Mouse (Mus musculus): Measurements from ENCODE around the gene Atp2a1. TPM values are rescaled to one million over a fixed set of nuclear protein-coding genes. Genes with fewer than 3 reads are reported as not detected.

Atp2a1 gene
- polyA plus RNA-seq, 1 experiment from 2014 or later: 0.45 TPM

GRCm38 (mm10) chr7:126474993-126475581, 12.2 kb upstream of the Atp2a1 start, which contains the start of gene Sh2b1:
Gene Sh2b1, minus strand, starts transcription at chr7:126475424.
- under 1% methylated on average over 53 of the region's 53 CpGs for WGBS
- Histone ChIP-seq H3K4me1 (replicated peaks; ENCODE audit: insufficient read depth, low read length) (peaks cover 17% of the 10 kb centered on the region; the same call in 1 of the 2 replicates), H3K9me3 (replicated peaks; ENCODE audit: low read length) (no peaks in the 10 kb centered on the region), H3K27me3 (ENCODE audit: insufficient read depth, low read length) (no peaks in the 10 kb centered on the region), H3K27ac (peak within 1 kb of the TSS; percentile 95), H3K4me2 (ENCODE audit: low read length) (peak within 1 kb of the TSS; percentile 92), H3K4me3 (replicated peaks; ENCODE audit: low read depth, low read length) (peak within 1 kb of the TSS; percentile 74), H3K9ac (ENCODE audit: low read depth, low read length) (peak within 1 kb of the TSS; percentile 83), H3K36me3 (ENCODE audit: insufficient read depth, low read length) (peaks cover 23% of the 10 kb centered on the region)
- peak; percentile 98 for DNase-seq (ENCODE audit: low spot score)
- TF ChIP-seq CTCF (IDR thresholded peaks at IDR 0.05; ENCODE audit: low read depth): peak; percentile 51; the same call in 1 of the 2 replicates
- peak; percentile 93 for ATAC-seq (replicated peaks; ENCODE audit: low FRiP score, low read depth)

GRCm38 (mm10) chr7:126474486-126474955, 11.6 kb upstream of the Atp2a1 start:
- H3K4me2 ChIP-seq (ENCODE audit: low read length): peak overlapping the region; percentile 92
- H3K9me3 ChIP-seq (replicated peaks; ENCODE audit: low read length): no peaks in the 10 kb centered on the region
- H3K27ac ChIP-seq: peak overlapping the region; percentile 95
- peak overlapping the region; percentile 74 for H3K4me3 ChIP-seq (replicated peaks; ENCODE audit: low read depth, low read length)
- no peak for TF ChIP-seq CTCF (IDR thresholded peaks at IDR 0.05; ENCODE audit: low read depth)
- peaks cover 17% of the 10 kb centered on the region; the same call in 1 of the 2 replicates for H3K4me1 ChIP-seq (replicated peaks; ENCODE audit: insufficient read depth, low read length)
- ATAC-seq (replicated peaks; ENCODE audit: low FRiP score, low read depth) (no peak), DNase-seq (ENCODE audit: low spot score) (no peak)
- WGBS: 0% methylated on average over 23 of the region's 27 CpGs
- peaks cover 29% of the 10 kb centered on the region for H3K36me3 ChIP-seq (ENCODE audit: insufficient read depth, low read length)
- H3K27me3 ChIP-seq (ENCODE audit: insufficient read depth, low read length): no peaks in the 10 kb centered on the region
- H3K9ac ChIP-seq (ENCODE audit: low read depth, low read length): peak overlapping the region; percentile 83

- Histone ChIP-seq H3K36me3 (ENCODE audit: insufficient read depth, low read length) (peaks cover 38% of the 10 kb centered on the region), H3K4me3 (replicated peaks; ENCODE audit: low read depth, low read length) (peak overlapping the region; percentile 74; the same call in 1 of the 2 replicates), H3K9ac (ENCODE audit: low read depth, low read length) (peak overlapping the region; percentile 83), H3K9me3 (replicated peaks; ENCODE audit: low read length) (no peaks in the 10 kb centered on the region), H3K4me2 (ENCODE audit: low read length) (peak overlapping the region; percentile 92), H3K27me3 (ENCODE audit: insufficient read depth, low read length) (no peaks in the 10 kb centered on the region), H3K4me1 (replicated peaks; ENCODE audit: insufficient read depth, low read length) (peaks cover 17% of the 10 kb centered on the region; the same call in 1 of the 2 replicates), H3K27ac (peak overlapping the region; percentile 95; the same call in 1 of the 2 replicates)
- 77% methylated on average over 9 of the region's 9 CpGs for WGBS
- no peak for ATAC-seq (replicated peaks; ENCODE audit: low FRiP score, low read depth)
- TF ChIP-seq CTCF (IDR thresholded peaks at IDR 0.05; ENCODE audit: low read depth): no peak
- DNase-seq (ENCODE audit: low spot score): no peak
Observed at GRCm38 (mm10) chr7:126473470-126474086, 10.7 kb upstream of the Atp2a1 start.

GRCm38 (mm10) chr7:126472713-126473112, 9.8 kb upstream of the Atp2a1 start:
- ATAC-seq (replicated peaks; ENCODE audit: low FRiP score, low read depth) (no peak), DNase-seq (ENCODE audit: low spot score) (no peak)
- no peak overlapping the region for H3K4me2 ChIP-seq (ENCODE audit: low read length)
- TF ChIP-seq CTCF (IDR thresholded peaks at IDR 0.05; ENCODE audit: low read depth): no peak
- H3K36me3 ChIP-seq (ENCODE audit: insufficient read depth, low read length): peaks cover 46% of the 10 kb centered on the region
- H3K27me3 ChIP-seq (ENCODE audit: insufficient read depth, low read length): no peaks in the 10 kb centered on the region
- peaks cover 17% of the 10 kb centered on the region; the same call in 1 of the 2 replicates for H3K4me1 ChIP-seq (replicated peaks; ENCODE audit: insufficient read depth, low read length)
- WGBS: 92% methylated on average over 16 of the region's 16 CpGs
- H3K9ac ChIP-seq (ENCODE audit: low read depth, low read length): no peak overlapping the region
- H3K9me3 ChIP-seq (replicated peaks; ENCODE audit: low read length): no peaks in the 10 kb centered on the region
- no peak overlapping the region for H3K4me3 ChIP-seq (replicated peaks; ENCODE audit: low read depth, low read length)
- no peak overlapping the region for H3K27ac ChIP-seq

GRCm38 (mm10) chr7:126472306-126472705, 9.4 kb upstream of the Atp2a1 start:
- no peak overlapping the region for H3K27ac ChIP-seq
- no peaks in the 10 kb centered on the region for H3K9me3 ChIP-seq (replicated peaks; ENCODE audit: low read length)
- no peak for ATAC-seq (replicated peaks; ENCODE audit: low FRiP score, low read depth)
- H3K27me3 ChIP-seq (ENCODE audit: insufficient read depth, low read length): no peaks in the 10 kb centered on the region
- H3K4me1 ChIP-seq (replicated peaks; ENCODE audit: insufficient read depth, low read length): peaks cover 17% of the 10 kb centered on the region; the same call in 1 of the 2 replicates
- H3K9ac ChIP-seq (ENCODE audit: low read depth, low read length): no peak overlapping the region
- TF ChIP-seq CTCF (IDR thresholded peaks at IDR 0.05; ENCODE audit: low read depth): no peak
- peaks cover 51% of the 10 kb centered on the region for H3K36me3 ChIP-seq (ENCODE audit: insufficient read depth, low read length)
- DNase-seq (ENCODE audit: low spot score): no peak
- H3K4me2 ChIP-seq (ENCODE audit: low read length): no peak overlapping the region
- WGBS: 81% methylated on average over 13 of the region's 13 CpGs
- no peak overlapping the region for H3K4me3 ChIP-seq (replicated peaks; ENCODE audit: low read depth, low read length)

GRCm38 (mm10) chr7:126471853-126472252, 8.9 kb upstream of the Atp2a1 start:
- 68% methylated on average over 4 of the region's 4 CpGs for WGBS
- H3K4me3 ChIP-seq (replicated peaks; ENCODE audit: low read depth, low read length): no peak overlapping the region
- no peak overlapping the region for H3K27ac ChIP-seq
- no peak for ATAC-seq (replicated peaks; ENCODE audit: low FRiP score, low read depth)
- H3K9me3 ChIP-seq (replicated peaks; ENCODE audit: low read length): no peaks in the 10 kb centered on the region
- no peaks in the 10 kb centered on the region for H3K27me3 ChIP-seq (ENCODE audit: insufficient read depth, low read length)
- H3K4me1 ChIP-seq (replicated peaks; ENCODE audit: insufficient read depth, low read length): peaks cover 17% of the 10 kb centered on the region; the same call in 1 of the 2 replicates
- no peak for TF ChIP-seq CTCF (IDR thresholded peaks at IDR 0.05; ENCODE audit: low read depth)
- H3K4me2 ChIP-seq (ENCODE audit: low read length): no peak overlapping the region
- peaks cover 55% of the 10 kb centered on the region for H3K36me3 ChIP-seq (ENCODE audit: insufficient read depth, low read length)
- DNase-seq (ENCODE audit: low spot score): no peak
- no peak overlapping the region for H3K9ac ChIP-seq (ENCODE audit: low read depth, low read length)

All from kidney, postnatal 0 days (tissue).